Mouse (Mus musculus) lung, postnatal 0 days (tissue): ENCODE measurements at regions not wholly inside any gene's neighbourhood (a gene's known extent, or its start where the extent isn't known, plus 50 kb on each side); places are given as distances from the start of the nearest gene placed in this dataset.

Experiments used
- ATAC-seq: fragments of 200-750 bp; cut with Nextera tagmentation; 2 replicates; pipeline ENCODE4 v1.8.0; 2017; ENCODE audit warnings: moderate library complexity
- DNase-seq: peaks from one replicate; pipeline ENCODE4 v3.0.0-alpha.2; 2016; ENCODE audit warnings: low spot score
- H3K27ac ChIP-seq: fragments of 300-500 bp; sonication (generic); 2 replicates; pipeline ENCODE4 v1.5.1; 2014; ENCODE audit warnings: antibody characterized with exemption, mild to moderate bottlenecking, low read length, mixed read lengths
- H3K27me3 ChIP-seq: fragments of 300-500 bp; sonication (generic); replicated peaks from 2 replicates; pipeline ENCODE4 v1.6.1; 2014; ENCODE audit warnings: low read length, mixed read lengths; ENCODE audit not compliant: insufficient read depth
- H3K36me3 ChIP-seq: fragments of 300-500 bp; sonication (generic); 2 replicates; pipeline ENCODE4 v1.6.1; 2014; ENCODE audit warnings: low read length, mixed read lengths; ENCODE audit not compliant: insufficient read depth
- H3K4me1 ChIP-seq: fragments of 300-500 bp; sonication (generic); 2 replicates; pipeline ENCODE4 v1.6.1; 2014; ENCODE audit warnings: antibody characterized with exemption, low read depth, low read length, mixed read lengths; ENCODE audit not compliant: insufficient read depth
- H3K4me2 ChIP-seq: fragments of 300-500 bp; sonication (generic); replicated peaks from 2 replicates; pipeline ENCODE4 v1.6.1; 2014; ENCODE audit warnings: low read depth, mild to moderate bottlenecking, low read length, moderate library complexity, mixed read lengths
- H3K4me3 ChIP-seq: fragments of 300-500 bp; sonication (generic); 2 replicates; pipeline ENCODE4 v1.5.1; 2014; ENCODE audit warnings: low read depth, low read length
- H3K9ac ChIP-seq: fragments of 300-500 bp; sonication (generic); replicated peaks from 2 replicates; pipeline ENCODE4 v1.6.1; 2014; ENCODE audit warnings: low read depth, mild to moderate bottlenecking
- H3K9me3 ChIP-seq: fragments of 300-500 bp; sonication (generic); 2 replicates; pipeline ENCODE4 v1.6.1; 2016; ENCODE audit warnings: low read length, mixed read lengths
- CTCF ChIP-seq: IDR thresholded peaks from 2 replicates; pipeline ENCODE4 v1.5.1; 2016; ENCODE audit warnings: antibody characterized with exemption, mild to moderate bottlenecking
- EP300 ChIP-seq: IDR thresholded peaks from 2 replicates; pipeline ENCODE4 v1.6.1; 2016; ENCODE audit warnings: antibody characterized with exemption, mild to moderate bottlenecking, control low read depth
- WGBS: fragments of 180-500 bp; shearing (Covaris S2); extraction: QIAGEN DNeasy Blood & Tissue Kit; methylation state at CpG from one replicate; pipeline ENCODE4 v1.1.7; 2014; 5-methylcytosine and 5-hydroxymethylcytosine counted together

- H3K9me3 ChIP-seq = no peaks in the 10 kb centered on the region
- ATAC-seq (no peak), DNase-seq (no peak)
- TF ChIP-seq CTCF (no peak), EP300 (no peak)
- WGBS = 60% methylated on average over 2 of the region's 2 CpGs
- no peak overlapping the region for H3K27ac ChIP-seq
- no peak overlapping the region for H3K4me3 ChIP-seq
- H3K4me1 ChIP-seq = no peaks in the 10 kb centered on the region
- H3K36me3 ChIP-seq = no peaks in the 10 kb centered on the region
- no peaks in the 10 kb centered on the region for H3K27me3 ChIP-seq
- H3K9ac ChIP-seq = no peak overlapping the region
- no peak overlapping the region for H3K4me2 ChIP-seq
These were observed 89.0 kb upstream of the Sox11 start for GRCm38 (mm10) chr12:27431338-27431737.

DNA sequence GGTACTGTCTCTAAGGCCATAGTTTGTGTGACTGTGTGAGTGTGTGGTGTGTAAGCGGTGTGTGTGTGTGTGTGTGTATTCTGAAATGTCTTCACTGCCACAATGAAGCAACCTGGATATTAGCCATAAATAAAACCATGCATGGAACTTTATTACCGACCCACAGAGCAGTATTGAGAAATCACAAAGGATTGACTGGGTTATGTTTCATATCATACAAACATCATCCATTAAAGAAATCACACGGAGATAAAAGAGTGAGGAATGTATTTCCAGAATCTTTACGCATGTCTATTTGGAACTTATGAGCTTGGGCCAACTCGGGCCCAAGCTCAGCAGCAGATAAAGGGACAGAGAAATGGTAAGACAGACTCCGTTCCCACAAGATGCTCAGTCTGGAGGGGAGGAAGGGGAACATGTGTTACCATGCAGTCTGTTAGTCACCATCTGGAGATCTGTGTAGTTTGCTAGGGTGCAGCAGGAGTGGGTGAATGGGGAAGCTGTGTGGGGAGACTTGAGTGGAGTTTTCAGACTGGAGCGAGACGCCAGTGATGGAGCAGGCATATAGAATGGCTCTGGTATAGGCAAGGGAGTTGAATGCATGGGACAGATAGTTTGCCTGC is 75.1 kb upstream of the Sox11 start:
- DNase-seq (peak; percentile 50), ATAC-seq (no peak; the same call in 1 of the 2 replicates)
- no peak for TF ChIP-seq EP300
- TF ChIP-seq CTCF = no peak
- H3K27ac ChIP-seq = no peak overlapping the region
- no peak overlapping the region for H3K4me2 ChIP-seq
- H3K4me3 ChIP-seq = no peak overlapping the region
- H3K9ac ChIP-seq = no peak overlapping the region
- H3K27me3 ChIP-seq = no peaks in the 10 kb centered on the region
- no peaks in the 10 kb centered on the region for H3K4me1 ChIP-seq
- H3K9me3 ChIP-seq = no peaks in the 10 kb centered on the region
- H3K36me3 ChIP-seq = no peaks in the 10 kb centered on the region
- 64% methylated on average over 8 of the region's 8 CpGs for WGBS

- no peaks in the 10 kb centered on the region for H3K27me3 ChIP-seq
- no peak for TF ChIP-seq CTCF
- TF ChIP-seq EP300 = no peak
- WGBS = 47% methylated on average over 4 of the region's 4 CpGs
- H3K4me2 ChIP-seq = no peak overlapping the region
- H3K9me3 ChIP-seq = no peaks in the 10 kb centered on the region
- H3K4me1 ChIP-seq = no peaks in the 10 kb centered on the region
- no peak overlapping the region for H3K9ac ChIP-seq
- no peak overlapping the region for H3K27ac ChIP-seq
- H3K4me3 ChIP-seq = no peak overlapping the region
- H3K36me3 ChIP-seq = no peaks in the 10 kb centered on the region
- DNase-seq = no peak
- ATAC-seq = no peak
These were observed 68.2 kb upstream of the Sox11 start for GRCm38 (mm10) chr12:27410555-27410954.

DNA sequence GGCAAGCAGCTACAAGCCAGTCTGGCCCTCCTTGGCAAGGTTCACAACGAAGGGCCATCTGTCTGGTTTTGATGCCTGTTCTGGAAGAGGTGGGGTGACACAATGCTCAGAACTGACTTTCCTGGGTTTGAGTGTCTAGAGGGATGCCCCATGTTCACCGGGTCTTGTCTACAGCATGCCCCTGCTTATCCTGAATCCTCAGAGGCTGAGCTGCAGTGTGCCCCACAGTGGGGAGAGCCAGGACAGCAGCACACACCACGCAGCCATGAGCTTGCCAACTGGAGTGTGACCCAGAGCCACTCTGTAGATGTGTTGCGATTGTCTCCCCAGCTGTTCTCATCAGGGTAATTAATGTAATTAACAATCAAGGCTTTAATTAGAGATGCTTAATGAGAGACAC is 66.1 kb upstream of the Sox11 start:
- H3K9me3 ChIP-seq = no peaks in the 10 kb centered on the region
- ATAC-seq (no peak), DNase-seq (no peak)
- WGBS = 70% methylated on average over 4 of the region's 4 CpGs
- no peak overlapping the region for H3K9ac ChIP-seq
- no peak overlapping the region for H3K27ac ChIP-seq
- H3K4me1 ChIP-seq = no peaks in the 10 kb centered on the region
- H3K4me3 ChIP-seq = no peak overlapping the region
- no peaks in the 10 kb centered on the region for H3K27me3 ChIP-seq
- no peak overlapping the region for H3K4me2 ChIP-seq
- TF ChIP-seq EP300 (no peak), CTCF (no peak)
- H3K36me3 ChIP-seq = no peaks in the 10 kb centered on the region

- Histone ChIP-seq H3K27ac (no peak overlapping the region), H3K4me3 (no peak overlapping the region), H3K27me3 (no peaks in the 10 kb centered on the region), H3K36me3 (no peaks in the 10 kb centered on the region), H3K9me3 (no peaks in the 10 kb centered on the region), H3K4me2 (no peak overlapping the region), H3K4me1 (no peaks in the 10 kb centered on the region), H3K9ac (no peak overlapping the region)
- 42% methylated on average over 5 of the region's 5 CpGs for WGBS
- no peak for TF ChIP-seq CTCF
- ATAC-seq = peak; percentile 70
- peak; percentile 24 for DNase-seq
These were observed 57.0 kb upstream of the Sox11 start for GRCm38 (mm10) chr12:27399392-27399791.
